ENCODE assay signal across 8 mouse cellular contexts in the genomic region with DNA sequence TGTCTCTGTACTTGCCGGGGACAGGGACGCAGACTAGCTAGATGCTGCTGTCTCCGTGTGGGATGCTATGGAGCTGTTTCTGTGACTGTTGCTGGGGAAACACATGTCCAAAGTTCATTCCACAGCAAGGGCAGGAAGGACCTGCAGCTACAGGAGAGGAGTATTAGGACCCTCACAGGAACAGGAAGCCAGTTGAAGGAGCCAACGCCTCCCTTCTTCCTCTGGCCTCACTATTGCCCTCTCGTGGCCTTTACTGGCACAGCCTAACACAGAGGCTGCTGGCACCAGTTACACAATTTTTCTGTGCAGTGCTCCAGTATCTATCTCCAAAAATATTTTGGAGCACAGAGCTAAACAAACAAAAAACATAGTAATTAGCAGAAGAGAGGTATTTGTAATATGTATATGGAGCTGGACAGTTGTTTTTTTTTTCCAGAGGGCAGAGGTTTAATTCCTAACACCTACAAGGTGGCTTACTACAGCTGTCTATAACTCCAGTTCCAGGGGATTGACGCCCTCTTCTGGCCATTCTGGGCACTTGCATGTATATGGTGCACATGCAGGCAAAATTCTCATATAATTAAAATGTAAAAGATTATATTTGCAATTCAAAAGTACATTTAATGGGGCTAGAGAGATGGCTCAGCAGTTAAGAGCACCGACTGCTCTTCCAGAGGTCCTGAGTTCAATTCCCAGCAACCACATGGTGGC. TPM values are rescaled to one million over a fixed set of nuclear protein-coding genes. Genes with fewer than 3 reads are reported as not detected.
DNase-seq lines count a peak whose midpoint lies in the region; ATAC-seq and TF ChIP-seq lines count a peak whose summit lies in the region.

A gene (minus strand): TSS at position 166 of the 711 bp plus-strand sequence.

- no peak for TF ChIP-seq POLR2A in ES-Bruce4 (IDR thresholded peaks at IDR 0.05; ENCODE audit: insufficient read depth, low read length)

- H3K4me3 ChIP-seq in ES-Bruce4 (ENCODE audit: low read depth, low read length) = peak within 1 kb of the TSS; percentile 91
- H3K4me3 ChIP-seq in brown adipose tissue, adult 24 weeks (ENCODE audit: insufficient read depth, low read depth, low read length) = peak within 1 kb of the TSS; percentile 58
- peak within 1 kb of the TSS; percentile 40 for H3K4me3 ChIP-seq in heart, embryonic 13.5 days
- H3K4me3 ChIP-seq in kidney, postnatal 0 days (replicated peaks; ENCODE audit: low read depth, low read length) = 0 out of 2 replicates have a peak within 1 kb of the TSS, but pooled peaks have one; percentile 16
- peak within 1 kb of the TSS; percentile 41 to 46 for H3K4me3 ChIP-seq in liver, embryonic 14.5 days (ENCODE audit: insufficient read depth in 1 of 2, low read depth in 2 of 2, low read length in 2 of 2)

- 0 out of 2 replicates have a peak, but pooled peaks have one; percentile 71 for TF ChIP-seq EP300 in ES-Bruce4 (IDR thresholded peaks at IDR 0.05; ENCODE audit: insufficient read depth, low read depth, low read length)
- TF ChIP-seq EP300 in liver, embryonic 14.5 days (IDR thresholded peaks at IDR 0.05; ENCODE audit: low read depth) = no peak

- 0 out of 2 replicates have a peak within 1 kb of the TSS, but pooled peaks have one; percentile 7 for H3K27ac ChIP-seq in ES-Bruce4 (ENCODE audit: insufficient read depth, low read length)
- peak within 1 kb of the TSS; percentile 68 for H3K27ac ChIP-seq in brown adipose tissue, adult 24 weeks (replicated peaks; ENCODE audit: low read depth, low read length)
- H3K27ac ChIP-seq in heart, embryonic 13.5 days (replicated peaks) = no peak within 1 kb of the TSS; the same call in 1 of the 2 replicates
- peak within 1 kb of the TSS; percentile 64; the same call in 1 of the 2 replicates for H3K27ac ChIP-seq in kidney, postnatal 0 days
- no peak within 1 kb of the TSS for H3K27ac ChIP-seq in liver, embryonic 14.5 days

- peak within 1 kb of the TSS; percentile 57 for H3K4me2 ChIP-seq in heart, embryonic 13.5 days
- H3K4me2 ChIP-seq in kidney, postnatal 0 days (ENCODE audit: low read length) = peak within 1 kb of the TSS; percentile 46
- H3K4me2 ChIP-seq in liver, embryonic 14.5 days (ENCODE audit: low read depth) = peak within 1 kb of the TSS; percentile 57

- H3K9me3 ChIP-seq in ES-Bruce4 (replicated peaks; ENCODE audit: control insufficient read depth, insufficient read depth, low read length, poor library complexity, severe bottlenecking) = no peaks in the 10 kb centered on the region
- H3K9me3 ChIP-seq in heart, embryonic 13.5 days = no peaks in the 10 kb centered on the region; the same call in 1 of the 2 replicates
- no peaks in the 10 kb centered on the region for H3K9me3 ChIP-seq in kidney, postnatal 0 days (replicated peaks; ENCODE audit: low read length)
- H3K9me3 ChIP-seq in liver, embryonic 14.5 days (ENCODE audit: control insufficient read depth, low read length) = no peaks in the 10 kb centered on the region

- H3K4me1 ChIP-seq in ES-Bruce4 (ENCODE audit: control insufficient read depth, insufficient read depth, low read length) = peaks cover 2% of the 10 kb centered on the region
- no peaks in the 10 kb centered on the region for H3K4me1 ChIP-seq in brown adipose tissue, adult 24 weeks (ENCODE audit: control insufficient read depth, insufficient read depth, insufficient read length, low read length)
- peaks cover 4% of the 10 kb centered on the region for H3K4me1 ChIP-seq in heart, embryonic 13.5 days
- no peaks in the 10 kb centered on the region for H3K4me1 ChIP-seq in kidney, postnatal 0 days (replicated peaks; ENCODE audit: insufficient read depth, low read length)
- H3K4me1 ChIP-seq in liver, embryonic 14.5 days (replicated peaks; ENCODE audit: control insufficient read depth in 2 of 2, insufficient read depth in 2 of 2, low read length in 1 of 2) = no peaks in the 10 kb centered on the region; a peak in 2 of 4 replicates

- H3K36me3 ChIP-seq in ES-Bruce4 (ENCODE audit: control insufficient read depth, insufficient read depth, low read length, poor library complexity, severe bottlenecking) = no peaks in the 10 kb centered on the region
- no peaks in the 10 kb centered on the region for H3K36me3 ChIP-seq in heart, embryonic 13.5 days
- H3K36me3 ChIP-seq in kidney, postnatal 0 days (ENCODE audit: insufficient read depth, low read length) = no peaks in the 10 kb centered on the region
- no peaks in the 10 kb centered on the region for H3K36me3 ChIP-seq in liver, embryonic 14.5 days (replicated peaks; ENCODE audit: control insufficient read depth, insufficient read depth, low read depth)

- TF ChIP-seq CTCF in ES-Bruce4 (IDR thresholded peaks at IDR 0.05; ENCODE audit: low read depth, low read length) = peak; percentile 94
- TF ChIP-seq CTCF in kidney, postnatal 0 days (IDR thresholded peaks at IDR 0.05; ENCODE audit: low read depth) = peak; percentile 87
- TF ChIP-seq CTCF in liver, embryonic 14.5 days (IDR thresholded peaks at IDR 0.05; ENCODE audit: low read depth) = peak; percentile 92

- peak; percentile 96 for ATAC-seq in erythroid progenitor cell, adult 5-6 weeks (replicated peaks; ENCODE audit: low FRiP score, poor library complexity, severe bottlenecking)
- ATAC-seq in heart, embryonic 13.5 days (ENCODE audit: extremely low read depth, insufficient number of reproducible peaks, low FRiP score, low TSS enrichment) = no peak
- ATAC-seq in kidney, postnatal 0 days (replicated peaks; ENCODE audit: low FRiP score, low read depth) = peak; percentile 82
- ATAC-seq in liver, embryonic 14.5 days (ENCODE audit: insufficient read depth) = peak; percentile 69; the same call in 1 of the 2 replicates

- 0 out of 2 replicates have a peak within 1 kb of the TSS, but pooled peaks have one; percentile 1 for H3K9ac ChIP-seq in ES-Bruce4 (ENCODE audit: low read depth, poor library complexity, severe bottlenecking)
- peak within 1 kb of the TSS; percentile 63; the same call in 1 of the 2 replicates for H3K9ac ChIP-seq in heart, embryonic 13.5 days
- no peak within 1 kb of the TSS for H3K9ac ChIP-seq in kidney, postnatal 0 days (ENCODE audit: low read depth, low read length)
- peak within 1 kb of the TSS; percentile 24 for H3K9ac ChIP-seq in liver, embryonic 14.5 days (replicated peaks)

- WGBS in heart, embryonic 13.5 days = 34% methylated on average over 7 of the region's 7 CpGs
- WGBS in kidney, postnatal 0 days = 35% methylated on average over 7 of the region's 7 CpGs
- 27% methylated on average over 7 of the region's 7 CpGs for WGBS in liver, embryonic 14.5 days (ENCODE audit: insufficient replicate concordance)

- no peaks in the 10 kb centered on the region for H3K27me3 ChIP-seq in ES-Bruce4 (ENCODE audit: control insufficient read depth, insufficient read depth, low read length, poor library complexity, severe bottlenecking)
- no peaks in the 10 kb centered on the region; the same call in 1 of the 2 replicates for H3K27me3 ChIP-seq in heart, embryonic 13.5 days (replicated peaks)
- no peaks in the 10 kb centered on the region for H3K27me3 ChIP-seq in kidney, postnatal 0 days (ENCODE audit: insufficient read depth, low read length)
- H3K27me3 ChIP-seq in liver, embryonic 14.5 days (ENCODE audit: control insufficient read depth, insufficient read depth, low read length) = no peaks in the 10 kb centered on the region

- DNase-seq in kidney, postnatal 0 days (ENCODE audit: low spot score) = peak; percentile 91
- peak in 2 of 3 experiments; percentile 58 to 61 for DNase-seq in liver, embryonic 14.5 days (ENCODE audit: low read depth in 3 of 3, low spot score in 3 of 3)
- DNase-seq in natural killer cell, adult 2 months (ENCODE audit: low spot score in 2 of 2) = peak; percentile 83 to 86
- peak; percentile 73 to 77 for DNase-seq in thymus, adult 18-20 months

RNA-seq across cellular contexts. Expression of the gene that starts here (rescaled TPM):
- 34.4 and 43.8 TPM in 2 replicates for polyA plus RNA-seq in ES-Bruce4 (2011; ENCODE audit: insufficient read depth, insufficient read length, low read depth, missing spikeins)
- polyA plus RNA-seq in brown adipose tissue, adult 24 weeks (2012; ENCODE audit: insufficient read depth, insufficient read length, missing spikeins) = 9.4 and 10.6 TPM in 2 replicates
- 8.3 and 19.3 TPM in 2 replicates for total RNA-seq in erythroid progenitor cell, adult 5-6 weeks (2015; ENCODE audit: low replicate concordance)
- total RNA-seq in erythroid progenitor cell, adult 5-6 weeks (2017; ENCODE audit: low replicate concordance) = 3.9 and 11.2 TPM in 2 replicates
- polyA plus RNA-seq in heart, embryonic 13.5 days (2015; fragmentation: Nextera tagmentation; extraction: Ambion mirVana) = 1.5 and 1.6 TPM in 2 replicates
- 3.7 and 7.1 TPM in 2 replicates for polyA plus RNA-seq in kidney, postnatal 0 days (2015; fragmentation: Nextera tagmentation; extraction: Ambion mirVana)
- 3.8 and 3.9 TPM in 2 replicates for polyA plus RNA-seq in liver, embryonic 14.5 days (2012; rRNA removed)
- 0.58 and 0.90 TPM in 2 replicates for polyA plus RNA-seq in liver, embryonic 14.5 days (2014; fragmentation: Nextera tagmentation; extraction: Ambion mirVana)

Comparison
In these comparisons a context has a peak if more than half of its experiments do, and no peak if none do; other contexts are left out.
1. H3K27ac ChIP-seq: peak in ES-Bruce4 (single experiment), brown adipose tissue, adult 24 weeks (single experiment) and kidney, postnatal 0 days (single experiment); none in heart, embryonic 13.5 days (single experiment) and liver, embryonic 14.5 days (single experiment).
2. H3K4me3 ChIP-seq: peak in every context shown above with its lines; median percentile 91 in ES-Bruce4; 58 in brown adipose tissue, adult 24 weeks; 44 in liver, embryonic 14.5 days; 40 in heart, embryonic 13.5 days; 16 in kidney, postnatal 0 days.
3. Peak in every context shown above with its lines, with median percentiles within 50 percentile points of each other: CTCF ChIP-seq, H3K4me2 ChIP-seq and DNase-seq.